Mouse (Mus musculus): ENCODE data around the gene Sumf1. TPM values are rescaled to one million over a fixed set of nuclear protein-coding genes. Genes with fewer than 3 reads are reported as not detected.

The Sumf1 gene
- polyA plus RNA-seq (2015; fragmentation: Nextera tagmentation; extraction: Ambion mirVana) = 12.6 and 16.5 TPM in 2 replicates

DNA sequence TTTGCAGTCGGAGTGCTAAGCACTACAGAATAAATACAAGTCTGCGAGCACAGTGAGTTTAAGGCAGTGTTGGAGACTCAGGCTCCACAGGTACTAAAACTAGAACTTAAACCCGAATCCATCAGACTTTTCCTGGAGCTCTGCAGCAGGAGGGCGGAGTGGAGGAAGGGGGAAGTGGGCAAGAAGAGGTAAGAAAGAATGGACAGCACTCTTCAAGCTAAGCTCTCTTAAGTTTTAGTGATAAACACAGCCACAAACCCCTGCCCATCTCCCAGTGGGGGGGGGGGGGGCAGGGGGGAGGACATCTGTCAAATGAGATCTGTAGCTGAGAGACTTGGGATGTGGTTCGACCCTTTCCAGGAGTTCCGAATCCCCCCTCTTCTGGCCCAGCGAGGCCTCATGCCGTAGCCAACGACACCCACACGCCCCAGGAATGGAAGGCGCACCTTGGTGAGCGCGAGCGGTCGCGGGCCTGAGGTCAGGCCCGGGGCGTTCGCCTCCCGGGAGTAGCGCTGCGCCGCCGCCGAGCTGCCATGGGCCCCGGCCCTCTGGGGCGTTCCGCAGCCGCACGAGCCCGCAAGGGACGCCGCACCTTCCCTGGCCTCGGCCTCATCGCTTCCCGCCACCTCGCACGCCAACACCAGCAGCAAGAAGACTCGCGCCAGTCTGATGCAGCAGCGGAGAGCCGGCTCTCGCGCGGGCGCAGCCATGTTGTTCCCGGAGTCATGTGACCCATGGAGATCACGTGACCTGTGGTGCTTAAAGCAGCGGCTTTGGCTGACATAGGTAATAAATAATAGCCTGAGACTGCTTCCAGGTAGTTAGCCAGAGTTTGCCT is at the start of gene Sumf1:
TSS of gene Sumf1 (minus strand) at position 736 of the 838 bp plus-strand sequence.

DNA sequence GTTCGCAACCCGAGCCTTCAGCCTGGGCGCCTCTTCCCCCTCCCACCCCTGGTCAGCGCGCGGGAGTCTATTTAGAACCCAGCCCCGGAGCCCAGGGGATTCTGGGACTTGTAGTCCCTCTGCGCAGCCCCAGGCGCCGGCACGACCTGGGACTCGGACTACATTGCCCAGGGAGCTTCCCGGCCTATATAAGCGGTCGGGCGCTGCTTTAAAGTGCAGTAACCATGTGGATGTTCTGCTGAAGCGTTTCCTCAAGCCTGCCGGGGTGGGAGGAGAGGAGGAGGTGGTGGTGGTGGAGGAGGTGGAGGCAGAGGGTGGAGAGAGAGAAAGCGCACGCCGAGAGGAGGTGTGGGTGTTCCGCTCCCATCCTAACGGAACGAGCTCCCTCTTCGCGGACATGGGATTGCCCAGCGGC is 27.5 kb upstream of the Sumf1 start, which contains the start of gene Itpr1:
TSS of gene Itpr1 (plus strand) at position 216 of the 415 bp plus-strand sequence.

DNA sequence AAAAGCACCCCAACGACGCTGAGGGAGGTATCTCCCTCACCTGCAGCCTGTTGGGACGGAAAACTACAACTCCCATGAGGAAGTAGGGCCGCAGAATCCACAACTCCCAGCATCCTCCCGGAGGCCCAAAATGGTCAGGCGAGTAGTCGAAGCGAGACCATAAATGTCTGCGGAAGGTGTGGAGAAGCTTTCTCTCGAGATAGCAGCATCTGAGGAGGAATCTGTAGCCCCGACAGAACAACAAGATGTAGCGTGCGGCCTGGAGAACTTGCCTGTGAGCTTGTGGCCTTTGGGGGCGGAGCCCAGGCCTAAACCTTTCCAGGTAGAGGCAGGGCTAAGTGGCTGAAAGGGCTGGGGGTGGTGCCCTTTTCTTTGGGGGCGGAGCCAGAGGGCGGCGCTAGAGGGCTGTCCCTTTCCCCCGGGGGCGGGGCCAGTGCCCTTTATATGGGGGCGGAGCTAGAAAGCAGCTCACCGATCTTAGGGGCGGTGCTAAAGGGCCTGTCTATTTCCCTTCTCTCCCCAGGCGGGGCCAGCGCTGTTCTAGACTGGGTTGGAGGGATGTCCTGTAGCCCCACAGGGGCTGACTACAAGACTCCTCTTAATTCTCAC is 120.4 kb downstream of the Sumf1 start, which contains the start of gene Setmar:
TSS of gene Setmar (plus strand) at position 128 of the 609 bp plus-strand sequence.

Other genes starting within 250 kb of the Sumf1 start
- gene Setmar, start 120.5 kb downstream of the Sumf1 start, polyA plus RNA-seq (2015; fragmentation: Nextera tagmentation; extraction: Ambion mirVana) = 1.9 and 2.5 TPM in 2 replicates
- gene Itpr1, start 27.5 kb upstream of the Sumf1 start, polyA plus RNA-seq (2015; fragmentation: Nextera tagmentation; extraction: Ambion mirVana) = 7.1 and 8.4 TPM in 2 replicates

Data from spleen, postnatal 0 days (tissue).